Mouse (Mus musculus) frontal cortex, postnatal 36 days (tissue): ENCODE measurements around the gene Il6st.

Source experiments
- DNase-seq, 2 experiments: peaks; one replicate each; pipeline ENCODE4 v3.0.0; 2022; ENCODE audit warnings: low spot score in 2 of 2

Il6st gene

DNA sequence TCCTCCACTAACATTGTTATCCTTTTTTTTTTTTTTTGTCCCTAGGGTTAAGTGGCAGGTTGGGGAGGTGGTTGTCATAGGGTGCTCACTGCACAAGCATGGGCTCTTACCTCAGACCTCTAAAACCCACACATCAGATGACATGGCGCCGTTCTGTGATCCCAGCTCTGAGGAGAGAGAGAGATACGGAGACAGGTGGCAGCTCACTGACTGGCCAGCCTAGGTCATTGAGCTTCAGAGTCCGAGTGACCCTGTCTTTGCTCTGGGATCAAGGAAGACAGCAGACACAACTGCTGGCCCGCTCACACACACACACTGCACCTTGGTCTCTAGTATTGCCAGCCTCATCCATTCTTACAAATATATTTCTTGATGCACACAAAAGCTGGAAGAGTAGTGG, 18.7 kb downstream of the Il6st start:
- no peak for DNase-seq

DNA sequence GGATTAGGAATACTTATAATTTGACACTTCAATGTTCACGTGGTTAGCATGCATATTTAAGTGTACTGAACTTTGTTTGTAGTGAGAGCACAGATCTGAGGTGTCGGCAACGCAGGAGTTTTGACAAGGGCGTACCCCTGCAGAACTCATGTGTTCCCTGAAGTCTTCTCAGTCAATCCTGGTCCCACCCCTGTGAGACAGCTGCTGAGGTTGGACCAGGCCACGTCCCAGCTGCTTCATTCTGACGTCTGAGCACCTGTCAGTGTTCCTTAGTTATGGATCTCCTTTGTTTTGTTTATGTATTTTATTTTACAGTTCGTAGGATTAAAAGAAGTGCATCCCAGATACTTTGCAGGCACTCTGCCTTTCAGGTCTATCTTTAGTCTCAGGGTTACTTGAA, 19.1 kb downstream of the Il6st start:
- DNase-seq, result no peak

DNA sequence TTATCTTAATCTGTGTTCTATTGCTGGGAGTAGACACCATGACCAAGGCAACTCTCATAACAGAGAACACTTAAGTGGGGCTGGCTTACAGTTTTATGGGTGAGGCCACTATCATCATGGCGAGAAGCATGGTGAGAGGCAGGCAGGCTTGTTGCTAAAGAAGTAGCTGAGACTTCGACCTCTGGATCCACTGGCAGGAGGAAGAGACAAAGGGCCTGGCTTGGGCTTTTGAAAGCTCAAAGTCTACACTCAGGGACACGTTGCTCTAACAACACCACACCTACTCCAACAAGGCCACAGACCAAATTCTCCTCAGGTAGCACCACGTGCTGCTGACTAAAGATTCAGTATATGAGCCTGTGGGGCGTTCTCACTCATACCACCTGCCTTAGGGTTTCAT, 22.4 kb downstream of the Il6st start:
- DNase-seq, result no peak

DNA sequence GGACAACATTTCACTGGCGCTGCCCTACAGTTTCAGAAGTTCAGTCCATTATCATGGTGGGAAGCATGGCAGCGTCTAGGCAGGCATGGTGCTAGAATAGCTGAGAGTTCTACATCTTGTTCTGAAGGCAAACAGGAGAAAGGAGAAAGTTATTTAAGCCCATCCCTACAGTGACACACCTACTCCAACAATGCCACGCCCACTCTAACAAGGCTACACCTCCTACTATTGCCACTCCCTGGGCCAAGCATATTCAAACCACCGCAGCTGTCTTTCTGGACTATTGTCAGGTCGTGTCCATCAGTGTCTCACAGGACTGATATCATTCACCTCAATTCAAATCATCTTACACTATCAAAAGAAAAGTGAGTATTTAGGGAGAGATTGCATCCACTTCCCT, 22.8 kb downstream of the Il6st start:
- no peak for DNase-seq

DNA sequence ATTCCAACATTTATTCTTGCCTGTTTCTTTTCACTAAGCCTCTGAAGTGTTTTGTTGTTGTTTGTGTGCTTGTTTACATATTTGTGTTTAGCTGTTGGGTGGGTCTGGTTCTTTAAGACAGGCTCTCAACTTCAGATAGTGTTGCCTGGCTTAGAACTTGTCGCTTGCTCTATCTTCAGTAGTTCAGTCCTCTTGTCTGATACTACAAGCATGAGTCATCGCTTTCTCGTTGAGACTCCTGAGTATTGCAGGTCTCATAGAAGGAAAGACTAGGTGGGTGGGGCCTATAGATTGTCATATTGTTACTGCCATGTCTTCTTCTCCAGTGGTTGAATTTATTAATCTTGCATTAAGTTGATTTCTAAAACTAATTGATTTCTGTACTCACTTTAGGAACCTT, 26.2 kb downstream of the Il6st start:
- no peak for DNase-seq

DNA sequence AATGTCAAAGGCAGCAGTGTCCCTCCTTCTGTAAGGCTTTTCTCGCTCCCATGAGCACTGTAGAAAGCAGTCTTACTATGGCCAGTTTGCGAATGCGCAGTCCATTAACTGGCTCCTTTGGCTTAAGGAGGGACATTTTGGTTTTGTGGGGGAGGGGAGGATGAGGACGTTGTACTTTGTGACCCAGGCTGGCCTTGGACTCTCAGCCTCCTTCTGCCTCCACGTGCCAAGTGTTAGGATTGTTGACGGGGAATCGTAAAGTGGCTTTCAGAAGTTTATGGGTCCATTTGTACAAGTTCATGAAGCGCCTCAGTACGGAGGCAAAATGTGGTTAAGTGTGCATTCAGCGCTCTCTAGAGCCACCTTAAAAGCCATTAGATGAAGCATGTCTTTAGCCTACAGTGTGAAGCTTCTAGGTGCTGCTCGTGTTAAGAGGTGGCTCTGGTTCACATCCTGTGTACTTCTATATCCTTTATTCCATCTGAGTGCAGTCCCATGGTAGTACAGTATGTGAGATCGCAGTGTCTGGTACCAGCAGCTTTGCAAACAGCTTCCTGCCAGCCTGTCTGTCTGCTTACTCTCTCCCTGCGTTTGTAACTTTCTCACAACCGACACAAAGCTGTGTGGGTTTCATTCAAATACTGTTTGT, 27.9 kb downstream of the Il6st start:
- DNase-seq, result no peak

DNA sequence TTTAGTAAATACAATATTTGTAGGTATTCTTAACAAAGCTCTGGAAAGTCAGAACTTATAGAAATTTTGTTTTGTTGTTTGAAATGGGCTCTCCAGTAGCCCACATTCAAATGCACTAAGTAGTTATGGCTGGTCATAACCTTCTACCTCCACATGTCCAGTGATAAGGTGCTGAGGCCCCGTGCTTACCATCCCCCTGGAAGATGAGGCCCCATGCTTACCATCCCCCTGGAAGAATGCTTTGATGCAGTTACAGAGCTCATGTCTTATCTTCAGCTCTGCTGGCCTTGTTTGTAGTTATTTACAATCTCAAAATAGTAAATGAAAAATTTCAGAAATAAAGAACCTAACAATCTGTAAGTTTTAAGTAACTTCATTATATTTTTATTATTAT, 28.4 kb downstream of the Il6st start:
- DNase-seq, result no peak

DNA sequence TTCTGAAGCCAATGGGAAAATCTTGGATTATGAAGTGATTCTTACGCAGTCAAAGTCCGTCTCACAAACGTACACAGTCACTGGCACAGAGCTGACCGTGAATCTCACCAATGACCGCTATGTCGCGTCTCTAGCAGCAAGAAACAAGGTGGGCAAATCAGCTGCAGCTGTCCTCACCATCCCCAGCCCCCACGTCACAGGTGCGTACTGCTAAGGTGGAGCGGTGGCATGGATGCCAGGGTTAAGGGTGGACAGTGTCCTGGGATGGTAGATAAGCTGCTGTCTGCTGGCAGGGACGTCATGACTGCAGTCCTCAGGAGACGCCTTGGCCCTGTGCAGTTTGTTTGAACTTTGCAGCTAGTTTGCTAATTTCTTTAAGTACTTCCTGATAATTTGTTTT, 30.7 kb downstream of the Il6st start:
- DNase-seq, result no peak

DNA sequence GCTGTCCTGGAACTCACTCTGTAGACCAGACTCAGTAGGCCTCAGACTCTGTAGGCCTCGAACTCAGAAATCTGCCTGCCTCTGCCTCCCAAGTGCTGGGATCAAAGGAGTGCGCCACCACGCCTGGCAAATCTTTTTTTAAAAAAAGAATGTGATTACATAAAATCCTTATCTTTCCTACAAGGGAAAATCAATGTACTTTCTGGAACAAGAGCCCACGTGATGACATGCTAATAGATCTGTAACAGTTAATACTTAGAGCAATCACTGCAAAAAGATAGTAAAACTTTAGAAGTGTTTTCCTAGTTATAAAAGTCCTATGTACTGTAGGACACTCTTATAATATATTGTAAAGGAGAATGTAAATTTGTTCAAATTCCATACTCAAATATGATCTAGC, 36.2 kb downstream of the Il6st start:
- no peak for DNase-seq

DNA sequence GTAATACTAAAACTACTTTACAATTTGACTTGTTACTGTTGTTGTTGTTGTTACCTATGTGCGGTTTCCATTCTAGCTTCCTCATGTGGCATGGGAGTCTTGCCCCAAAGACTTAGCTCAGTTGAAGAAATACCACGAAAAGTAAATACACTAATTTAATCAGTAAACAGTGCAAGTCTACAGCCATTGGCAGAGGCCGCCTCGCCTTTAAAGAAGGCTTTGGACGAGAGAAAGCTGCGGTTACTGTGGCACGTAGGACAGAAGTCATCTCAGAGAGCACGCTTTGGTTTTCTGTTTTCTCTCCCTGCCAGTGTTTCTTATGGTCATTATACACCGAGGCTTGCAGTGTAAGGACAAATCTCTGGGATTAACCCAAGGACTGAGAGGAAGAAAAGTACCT, 36.6 kb downstream of the Il6st start:
- no peak for DNase-seq

DNA sequence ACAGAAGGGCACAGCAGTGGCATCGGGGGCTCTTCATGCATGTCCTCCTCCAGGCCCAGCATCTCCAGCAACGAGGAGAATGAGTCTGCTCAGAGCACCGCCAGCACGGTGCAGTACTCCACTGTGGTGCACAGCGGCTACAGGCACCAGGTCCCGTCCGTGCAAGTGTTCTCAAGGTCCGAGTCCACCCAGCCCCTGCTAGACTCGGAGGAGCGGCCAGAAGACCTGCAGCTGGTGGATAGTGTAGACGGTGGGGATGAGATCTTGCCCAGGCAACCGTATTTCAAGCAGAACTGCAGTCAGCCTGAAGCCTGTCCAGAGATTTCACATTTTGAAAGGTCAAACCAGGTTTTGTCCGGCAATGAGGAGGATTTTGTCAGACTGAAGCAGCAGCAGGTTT, 40.0 kb downstream of the Il6st start:
- DNase-seq, result no peak

DNA sequence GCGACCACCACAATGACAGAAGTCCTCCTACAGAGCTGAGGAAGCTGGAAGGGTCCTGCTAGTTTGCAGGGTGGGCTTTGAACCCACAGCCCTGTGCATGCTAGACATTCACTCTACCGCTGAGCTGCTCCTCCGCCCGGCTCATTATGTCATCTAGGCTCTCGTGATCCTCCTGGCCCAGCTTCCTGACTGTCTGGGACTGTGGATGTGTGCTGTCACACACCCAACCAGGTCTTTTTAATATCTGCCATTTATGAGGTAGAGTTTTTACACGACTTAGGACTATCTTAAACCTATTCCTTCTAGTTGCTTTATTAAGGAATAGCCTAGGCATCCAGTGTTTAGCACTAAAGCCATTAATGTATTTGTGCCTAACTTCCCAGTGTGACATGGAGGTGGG, 41.6 kb downstream of the Il6st start:
- no peak for DNase-seq

DNA sequence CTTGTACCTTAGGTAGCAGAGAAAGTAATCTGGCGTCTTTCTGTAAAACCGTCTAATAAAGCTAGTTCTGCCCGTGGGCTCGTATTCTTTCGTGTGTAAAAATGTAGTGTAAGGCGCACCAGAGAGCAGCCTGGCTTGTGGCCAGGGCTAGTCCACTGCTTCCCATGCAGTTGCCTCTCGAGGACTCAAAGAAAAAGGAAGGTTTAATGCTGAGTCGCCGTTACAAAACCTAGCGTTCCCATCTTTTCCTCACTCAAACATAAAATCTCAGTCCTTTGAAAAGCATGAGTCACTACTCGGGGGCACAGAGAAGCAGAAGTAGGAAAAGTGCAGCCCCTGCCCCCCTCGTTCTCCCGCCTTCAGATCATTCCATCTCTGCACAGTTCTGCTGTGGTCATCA, 42.9 kb downstream of the Il6st start:
- DNase-seq, result peak in 1 of 2 experiments; percentile 17

DNA sequence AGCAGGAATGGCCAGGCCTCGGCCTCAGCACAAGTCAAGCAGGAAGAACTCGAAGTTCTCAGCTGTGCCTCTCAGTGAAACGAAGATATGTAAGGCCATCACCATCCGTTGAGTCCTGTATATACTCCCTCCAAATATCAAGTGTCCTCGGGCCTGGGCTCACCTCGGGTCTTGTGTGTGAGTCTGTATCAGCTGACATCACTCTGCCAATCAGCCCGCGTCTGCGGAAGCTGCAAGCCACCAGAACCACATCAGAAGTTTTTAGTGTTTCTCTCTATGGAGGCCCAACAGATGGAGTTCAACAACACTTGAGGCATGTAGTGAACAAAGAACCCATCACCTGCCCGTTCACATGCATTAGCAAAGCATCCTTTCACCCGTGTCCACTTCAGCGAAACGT, 43.8 kb downstream of the Il6st start:
- no peak for DNase-seq

DNA sequence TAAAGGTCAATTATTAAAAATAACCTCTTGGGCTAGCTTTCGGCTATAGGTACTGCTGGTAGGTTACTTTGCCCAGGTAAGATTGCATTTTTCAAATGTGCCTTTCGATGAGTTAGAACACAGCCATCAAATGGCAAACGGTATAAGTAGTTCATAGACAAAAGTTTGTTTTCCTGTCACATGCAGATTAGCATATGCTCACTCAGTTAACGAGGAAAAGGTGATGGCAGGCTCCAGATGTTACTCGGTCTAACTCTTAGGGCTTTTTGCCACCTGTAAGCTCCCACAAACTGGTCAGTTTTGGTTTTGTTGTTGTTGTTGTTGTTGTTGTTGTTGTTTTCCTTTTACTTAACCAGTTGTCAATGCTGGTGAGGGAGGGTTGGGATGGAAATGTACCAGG, 44.6 kb downstream of the Il6st start:
- no peak for DNase-seq

DNA sequence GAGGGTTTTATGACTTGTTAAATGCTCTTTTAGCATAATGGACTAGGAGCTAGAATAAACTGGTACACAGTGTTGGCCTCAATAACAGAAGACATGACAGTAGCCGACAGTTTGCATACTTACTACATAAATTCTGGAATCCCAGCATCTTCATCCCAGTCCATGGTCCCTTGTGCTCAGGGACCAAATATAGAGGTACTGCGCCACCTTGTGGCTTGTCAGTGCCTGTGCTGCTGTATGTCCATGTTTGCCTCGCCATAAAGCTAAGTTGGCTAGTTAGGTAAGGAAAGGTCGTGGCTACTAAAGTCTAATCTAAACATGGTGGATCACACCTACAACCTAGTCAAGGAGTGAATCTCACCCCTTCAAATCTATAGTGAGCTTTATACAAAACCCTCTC, 45.6 kb downstream of the Il6st start:
- DNase-seq, result peak; percentile 40 to 64

DNA sequence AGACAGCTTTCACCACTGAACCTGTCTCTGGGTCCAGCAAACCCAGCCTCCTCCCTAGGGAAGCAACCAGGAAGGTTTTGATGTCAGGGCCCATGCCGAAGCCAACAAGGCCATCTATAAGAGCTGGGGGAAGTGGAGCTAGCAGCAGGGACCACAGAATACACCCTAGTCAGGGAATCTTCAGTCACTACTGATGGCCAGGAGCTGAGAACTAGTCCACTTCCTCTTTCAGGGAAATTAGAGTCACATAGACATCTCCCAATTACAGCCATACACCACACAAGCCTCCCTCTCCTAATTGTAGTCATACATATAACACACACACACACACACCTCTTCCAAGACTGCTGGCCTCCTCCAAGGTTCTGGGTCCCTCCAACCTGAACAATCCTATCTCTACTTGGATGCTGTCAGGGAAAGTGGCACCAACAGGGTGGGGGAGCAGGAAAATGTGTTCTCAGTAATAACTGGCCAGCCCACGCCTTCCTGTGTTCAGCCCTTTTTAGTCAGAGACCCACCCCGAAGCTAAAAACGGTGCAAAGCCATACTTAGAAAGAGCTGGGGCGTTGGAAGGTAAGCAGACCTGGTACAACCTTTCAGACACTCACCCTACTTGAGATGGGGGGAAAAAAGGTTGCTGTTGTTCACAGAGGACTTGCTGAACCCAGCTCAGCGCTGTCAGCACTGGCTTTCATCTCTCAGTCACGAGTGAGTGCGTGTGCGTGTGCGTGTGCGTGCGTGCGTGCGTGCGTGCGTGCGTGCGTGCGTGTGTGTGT, 46.8 kb downstream of the Il6st start:
- peak in 1 of 2 experiments; percentile 17 for DNase-seq

DNA sequence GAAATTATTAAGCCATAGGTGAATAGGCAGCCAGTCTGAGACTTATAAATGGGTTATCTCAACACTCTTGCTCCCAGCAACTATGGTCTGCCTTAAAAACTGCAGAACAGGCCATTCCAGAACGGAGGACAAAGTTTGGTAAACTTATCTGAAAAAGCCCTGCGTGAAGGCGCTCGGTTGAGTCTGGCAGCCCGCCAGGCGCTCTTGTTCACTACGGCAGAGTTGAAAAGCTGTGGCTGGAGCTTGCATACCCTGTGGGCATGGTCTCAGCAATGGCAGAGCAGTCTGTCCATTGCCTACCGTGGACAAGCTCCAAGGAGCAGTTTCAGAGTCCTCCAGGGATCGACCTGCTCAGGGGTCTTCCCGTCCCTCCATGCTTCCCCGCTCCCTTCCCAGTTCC, 47.4 kb downstream of the Il6st start:
- DNase-seq, result no peak

DNA sequence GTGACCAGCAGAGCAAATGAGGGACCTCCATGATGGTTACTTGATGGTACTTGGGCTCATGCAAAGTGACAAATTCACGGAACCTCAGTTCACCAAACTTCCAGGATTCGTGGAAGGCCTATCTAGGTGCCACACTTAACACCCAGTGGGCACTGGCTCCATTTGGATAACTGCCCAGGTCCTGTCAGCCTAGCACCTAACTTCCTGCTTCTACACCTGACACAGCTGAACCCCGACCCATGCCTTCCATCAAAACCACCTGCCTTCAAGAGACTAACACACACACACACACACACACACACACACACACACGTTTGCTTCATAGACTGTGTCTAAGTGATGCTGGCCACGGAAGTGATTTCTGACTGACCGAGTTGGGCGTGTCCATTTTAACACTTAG, 47.9 kb downstream of the Il6st start:
- DNase-seq, result no peak

DNA sequence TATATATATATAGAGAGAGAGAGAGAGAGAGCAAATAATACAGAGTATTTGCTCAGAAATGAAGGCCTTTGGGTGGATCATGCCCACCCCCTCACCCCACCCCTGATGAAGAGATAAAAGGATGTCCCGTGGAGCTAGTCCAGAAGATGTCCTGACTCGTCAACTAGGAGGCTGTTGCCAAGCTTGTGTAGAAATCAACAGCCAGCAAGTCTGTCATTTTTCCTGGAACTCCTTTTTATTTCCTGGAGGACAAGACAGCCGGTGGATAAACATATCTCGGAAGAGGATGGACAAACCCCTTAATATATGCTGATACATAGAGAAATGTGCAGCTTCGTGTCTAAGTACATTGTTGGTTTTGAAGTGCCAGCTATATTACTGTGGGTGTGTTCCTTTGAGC, 49.0 kb downstream of the Il6st start:
- DNase-seq, result no peak

DNA sequence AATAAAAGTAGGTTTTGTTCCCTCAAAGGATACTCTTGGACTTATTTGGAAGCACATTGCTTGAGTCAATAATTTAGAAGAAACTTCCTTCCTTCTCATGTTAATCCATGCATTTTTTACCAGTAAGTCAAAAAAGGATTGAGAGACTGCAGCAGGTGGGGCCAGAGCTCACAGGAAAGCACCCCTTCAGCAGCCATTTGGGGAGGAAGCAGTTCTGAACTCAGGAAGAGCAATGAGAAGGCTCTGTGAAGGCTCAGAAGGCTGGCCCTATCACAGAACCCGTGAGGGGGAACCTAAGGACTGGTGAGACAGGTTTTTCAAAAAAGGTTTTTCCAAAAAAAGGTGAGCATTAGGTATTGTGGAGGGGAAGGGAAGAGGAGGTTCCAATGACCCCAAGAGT, 50.7 kb downstream of the Il6st start:
- DNase-seq, result no peak

DNA sequence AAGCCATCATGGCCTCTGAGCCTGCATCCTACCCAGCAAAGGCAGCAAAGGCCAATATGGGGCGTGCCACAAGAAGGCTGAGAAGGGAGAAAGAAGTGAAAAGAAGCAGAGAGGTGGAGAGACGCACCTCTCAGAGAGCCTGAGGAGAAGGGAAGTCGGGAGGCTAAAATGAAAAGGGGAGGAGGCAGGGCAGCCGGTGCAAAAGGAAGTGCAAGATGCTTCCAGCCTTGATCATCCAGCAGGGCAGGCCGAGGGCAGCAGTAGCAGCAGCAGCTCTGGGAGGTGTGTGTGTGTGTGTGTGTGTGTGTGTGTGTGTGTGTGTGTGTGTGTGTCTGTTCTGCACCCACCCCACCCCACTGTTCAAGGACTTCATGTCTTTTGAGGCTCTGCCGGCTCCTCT, 58.4 kb downstream of the Il6st start:
- DNase-seq, result no peak

DNA sequence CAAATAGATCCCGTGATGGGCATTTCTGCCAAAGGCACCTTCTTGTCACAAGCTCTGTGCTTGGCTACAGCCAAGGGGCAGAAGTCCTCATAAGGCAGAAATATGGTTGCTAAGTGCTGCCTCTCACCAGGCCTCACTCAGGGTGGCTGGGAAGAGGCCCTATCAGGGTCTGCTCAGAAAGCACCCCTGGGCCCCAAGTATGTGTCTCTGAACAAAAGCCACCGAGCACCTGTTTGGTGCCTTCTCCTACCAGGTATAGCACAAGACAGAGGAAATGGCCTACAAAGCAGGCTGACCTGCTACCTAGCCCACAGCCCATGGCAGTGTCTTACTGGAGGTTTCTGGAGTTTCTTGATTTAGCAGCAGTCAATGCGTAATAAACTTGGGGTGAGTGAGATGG, 59.0 kb downstream of the Il6st start:
- no peak for DNase-seq
